9 mouse cellular contexts compared by ENCODE assay signal in genomic region chr5:134747512-134747893, GRCm38 (mm10). TPM values are rescaled to one million over a fixed set of nuclear protein-coding genes. Genes with fewer than 3 reads are reported as not detected.
A peak's percentile ranks its signal among the peaks of the same experiment; 100 is the strongest.
DNase-seq lines count a peak whose midpoint lies in the region; ATAC-seq lines count a peak whose summit lies in the region.
"Had no signal": no experiment of that assay in that cellular context is flagged by ENCODE, and none has a peak within 500 bp of the region (broad histone marks: within the 10 kb centered on the region; RNA-seq: fewer than 3 reads in every experiment).

No protein-coding gene starts in this region.

- H3K4me1 ChIP-seq in forebrain, embryonic 16.5 days (replicated peaks; ENCODE audit: control insufficient read depth, insufficient read depth, low read length): peaks cover 17% of the 10 kb centered on the region
- H3K4me1 ChIP-seq in liver, embryonic 15.5 days (replicated peaks): 0 out of 2 replicates have a peak, but pooled peaks cover 6% of the 10 kb centered on the region

- H3K4me3 ChIP-seq in forebrain, embryonic 16.5 days (replicated peaks; ENCODE audit: low read length): peak overlapping the region; percentile 48
- H3K4me3 ChIP-seq in liver, embryonic 15.5 days (replicated peaks): no peak overlapping the region
- H3K4me3 ChIP-seq: erythroblast, embryonic 14.5 days had no signal

- H3K9ac ChIP-seq in forebrain, embryonic 16.5 days (replicated peaks; ENCODE audit: low read depth, low read length): peak overlapping the region; percentile 67
- no peak overlapping the region for H3K9ac ChIP-seq in liver, embryonic 15.5 days

- WGBS in forebrain, embryonic 16.5 days: 0% methylated on average over 5 of the region's 11 CpGs
- WGBS in liver, embryonic 15.5 days (ENCODE audit: insufficient replicate concordance): 21% methylated on average over 4 of the region's 11 CpGs

- H3K27me3 ChIP-seq in forebrain, embryonic 16.5 days (replicated peaks; ENCODE audit: control insufficient read depth, insufficient read depth, low read length): no peaks in the 10 kb centered on the region
- peaks cover 14% of the 10 kb centered on the region for H3K27me3 ChIP-seq in liver, embryonic 15.5 days

- DNase-seq in cerebellum, adult 11 months: peak; percentile 20
- peak; percentile 93 for DNase-seq in heart, postnatal 25 days (ENCODE audit: low spot score)
- DNase-seq in layer of hippocampus, adult 18-20 months (ENCODE audit: low spot score in 2 of 2): peak; percentile 45 to 55
- DNase-seq in ovary, adult 18-20 months (ENCODE audit: low spot score): peak; percentile 76
- DNase-seq in urinary bladder, postnatal 4 days (ENCODE audit: low spot score in 2 of 2): peak; percentile 91 to 92

- no peak for ATAC-seq in cerebellum, adult (ENCODE audit: insufficient number of reproducible peaks, low FRiP score, low TSS enrichment)
- peak; percentile 86 for ATAC-seq in forebrain, embryonic 16.5 days
- ATAC-seq in liver, embryonic 15.5 days (ENCODE audit: insufficient read depth): no peak

- intact Hi-C loops in heart, postnatal 25 days (cut with DNase I): loop anchor here (5.0 kb wide), 1 partner anchor 220 kb away; no protein-coding TSS in a partner anchor

- H3K9me3 ChIP-seq in forebrain, embryonic 16.5 days (ENCODE audit: control insufficient read depth, low read length): no peaks in the 10 kb centered on the region
- no peaks in the 10 kb centered on the region for H3K9me3 ChIP-seq in liver, embryonic 15.5 days (replicated peaks)

- peak overlapping the region; percentile 39 for H3K27ac ChIP-seq in forebrain, embryonic 16.5 days (ENCODE audit: low read length)
- H3K27ac ChIP-seq in liver, embryonic 15.5 days (replicated peaks): no peak overlapping the region

- no peaks in the 10 kb centered on the region for H3K36me3 ChIP-seq in forebrain, embryonic 16.5 days (ENCODE audit: control insufficient read depth, insufficient read depth)
- H3K36me3 ChIP-seq in liver, embryonic 15.5 days (replicated peaks): no peaks in the 10 kb centered on the region

- peak overlapping the region; percentile 87 for H3K4me2 ChIP-seq in forebrain, embryonic 16.5 days (ENCODE audit: low read length)
- H3K4me2 ChIP-seq in liver, embryonic 15.5 days: peak overlapping the region; percentile 54; the same call in 1 of the 2 replicates

RNA-seq across cellular contexts. Expression of gene Eln, which starts 0.4 kb away (rescaled TPM):
- 8.3 and 10.9 TPM in 2 replicates for polyA plus RNA-seq in forebrain, embryonic 16.5 days (2015; fragmentation: Nextera tagmentation; extraction: Ambion mirVana)
- 100 to 1,000 TPM; 147 to 183 TPM for total RNA-seq in heart, postnatal 25 days (2021)
- 1 to 10 TPM; 7.1 to 8.2 TPM for total RNA-seq in layer of hippocampus, adult 18-20 months (2021)
- polyA plus RNA-seq in liver, embryonic 15.5 days (2015; fragmentation: Nextera tagmentation; extraction: Ambion mirVana): 5.0 and 6.6 TPM in 2 replicates
- polyA plus RNA-seq: erythroblast, embryonic 14.5 days had no signal

RNA-seq across cellular contexts. Expression of gene Limk1, which starts 59.1 kb away (rescaled TPM):
- polyA plus RNA-seq in forebrain, embryonic 16.5 days (2015; fragmentation: Nextera tagmentation; extraction: Ambion mirVana): 15.2 and 19.0 TPM in 2 replicates
- total RNA-seq in heart, postnatal 25 days (2021): 1 to 10 TPM; 4.7 to 5.0 TPM
- total RNA-seq in layer of hippocampus, adult 18-20 months (2021): 10 to 100 TPM; 39.9 to 44.8 TPM
- 0.81 and 1.1 TPM in 2 replicates for polyA plus RNA-seq in liver, embryonic 15.5 days (2015; fragmentation: Nextera tagmentation; extraction: Ambion mirVana)

Comparison
In these comparisons a context has a peak if more than half of its experiments do, and no peak if none do; other contexts are left out.
1. DNase-seq: peak in every context shown above with its lines; median percentile 93 in heart, postnatal 25 days; 92 in urinary bladder, postnatal 4 days; 76 in ovary, adult 18-20 months; 50 in layer of hippocampus, adult 18-20 months; 20 in cerebellum, adult 11 months.
2. RNA of gene Eln, which starts 0.4 kb away (total RNA-seq): 147 to 183 TPM in heart, postnatal 25 days; 7.1 to 8.2 TPM in layer of hippocampus, adult 18-20 months; every median in the first group is over 10 times any median in the second.
3. RNA of gene Limk1, which starts 59.1 kb away (total RNA-seq): 39.9 to 44.8 TPM in layer of hippocampus, adult 18-20 months; 4.7 to 5.0 TPM in heart, postnatal 25 days; every median in the first group is over 4 times any median in the second.